Mouse (Mus musculus) right cerebral cortex, postnatal 10 days (tissue): ENCODE data around the gene Ypel5.

ENCODE experiments used
- DNase-seq, 2 experiments: peaks; one replicate each; pipeline ENCODE4 v3.0.0; 2021; ENCODE audit warnings: low spot score in 2 of 2

Gene Ypel5

GRCm38 (mm10) chr17:72836158-72837115 is at the start of gene Ypel5:
Gene Ypel5, plus strand, starts transcription at chr17:72836453.
- DNase-seq: peak; percentile 99

GRCm38 (mm10) chr17:72787886-72788436 is 48.3 kb upstream of the Ypel5 start:
- DNase-seq: no peak

GRCm38 (mm10) chr17:72793278-72793677 is 43.0 kb upstream of the Ypel5 start:
- no peak for DNase-seq

GRCm38 (mm10) chr17:72794660-72795059 is 41.6 kb upstream of the Ypel5 start:
- no peak for DNase-seq

GRCm38 (mm10) chr17:72795392-72796047 is 40.7 kb upstream of the Ypel5 start:
- no peak for DNase-seq

- no peak for DNase-seq
Observed at GRCm38 (mm10) chr17:72796506-72796905, 39.7 kb upstream of the Ypel5 start.

GRCm38 (mm10) chr17:72797867-72798266 is 38.4 kb upstream of the Ypel5 start:
- peak in 1 of 2 experiments; percentile 54 for DNase-seq

- no peak for DNase-seq
Observed at GRCm38 (mm10) chr17:72809942-72810654, 26.2 kb upstream of the Ypel5 start.

- peak; percentile 62 to 77 for DNase-seq
Observed at GRCm38 (mm10) chr17:72813419-72814315, 22.6 kb upstream of the Ypel5 start.

GRCm38 (mm10) chr17:72817574-72817973 is 18.7 kb upstream of the Ypel5 start:
- DNase-seq: peak in 1 of 2 experiments; percentile 56

GRCm38 (mm10) chr17:72819714-72820113 is 16.5 kb upstream of the Ypel5 start:
- no peak for DNase-seq

- DNase-seq: no peak
Observed at GRCm38 (mm10) chr17:72820425-72820824, 15.8 kb upstream of the Ypel5 start.

GRCm38 (mm10) chr17:72821923-72822322 is 14.3 kb upstream of the Ypel5 start:
- no peak for DNase-seq

GRCm38 (mm10) chr17:72826916-72827534 is 9.2 kb upstream of the Ypel5 start:
- DNase-seq: no peak

GRCm38 (mm10) chr17:72828027-72828678 is 8.1 kb upstream of the Ypel5 start:
- DNase-seq: no peak

GRCm38 (mm10) chr17:72828687-72829086 is 7.6 kb upstream of the Ypel5 start:
- DNase-seq: no peak

- DNase-seq: peak; percentile 95
Observed at GRCm38 (mm10) chr17:72837140-72837712, 973 bp downstream of the Ypel5 start.

GRCm38 (mm10) chr17:72837824-72838474 is 1.7 kb downstream of the Ypel5 start:
- no peak for DNase-seq

- DNase-seq: no peak
Observed at GRCm38 (mm10) chr17:72839000-72839399, 2.7 kb downstream of the Ypel5 start.
